Mouse (Mus musculus): ENCODE measurements at regions not wholly inside any gene's neighbourhood (a gene's known extent, or its start where the extent isn't known, plus 50 kb on each side); places are given as distances from the start of the nearest gene placed in this dataset.

DNA sequence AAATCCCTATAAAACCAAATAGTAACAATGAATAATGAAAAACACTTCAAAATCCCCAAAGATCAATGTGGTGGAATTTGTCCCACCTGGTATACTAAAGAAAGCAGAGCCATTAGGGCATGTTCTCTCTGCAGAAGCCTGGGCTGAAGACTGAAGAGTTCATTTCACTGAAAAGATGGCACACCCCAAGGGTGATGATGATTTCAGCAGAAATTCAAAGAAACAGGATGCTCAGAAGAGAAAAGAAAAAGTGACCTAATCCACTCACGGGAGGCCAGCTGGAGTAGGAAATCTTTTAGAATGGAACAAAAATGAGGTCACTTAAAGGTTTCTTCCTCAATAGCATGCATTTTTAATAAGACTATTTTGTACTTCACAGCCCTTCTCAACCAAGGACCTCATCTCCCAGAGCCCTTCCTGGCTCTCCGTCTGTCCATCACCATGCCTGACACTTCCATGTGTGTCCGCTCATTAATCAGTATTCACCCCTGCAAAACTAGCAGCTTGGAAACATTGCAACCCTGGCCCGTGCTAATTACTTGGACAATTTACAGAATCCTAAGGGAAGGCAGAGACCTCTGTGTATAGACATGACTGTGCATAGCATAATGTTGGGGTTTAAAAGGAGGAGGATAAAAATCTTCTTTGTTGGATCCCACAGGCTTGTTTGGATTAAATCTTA lies 101.9 kb upstream of the F13a1 start:
- TF ChIP-seq FLI1 (IDR thresholded peaks at IDR 0.05; ENCODE audit: low read length) (no peak), GATA1 (IDR thresholded peaks at IDR 0.05; ENCODE audit: borderline replicate concordance, low read length) (no peak)
- Histone ChIP-seq H3K4me1 (peaks cover 53% of the 10 kb centered on the region), H3K27me3 (replicated peaks) (no peaks in the 10 kb centered on the region), H3K4me3 (replicated peaks) (no peak overlapping the region), H3K9me3 (0 out of 2 replicates have a peak, but pooled peaks cover 3% of the 10 kb centered on the region), H3K36me3 (replicated peaks; ENCODE audit: low read length) (peaks cover 5% of the 10 kb centered on the region)

- TF ChIP-seq FLI1 (IDR thresholded peaks at IDR 0.05; ENCODE audit: low read length) (no peak), GATA1 (IDR thresholded peaks at IDR 0.05; ENCODE audit: borderline replicate concordance, low read length) (no peak)
- Histone ChIP-seq H3K9me3 (0 out of 2 replicates have a peak, but pooled peaks cover 3% of the 10 kb centered on the region), H3K36me3 (replicated peaks; ENCODE audit: low read length) (peaks cover 8% of the 10 kb centered on the region), H3K4me3 (replicated peaks) (no peak overlapping the region), H3K4me1 (peaks cover 44% of the 10 kb centered on the region), H3K27me3 (replicated peaks) (no peaks in the 10 kb centered on the region)
Measured at GRCm38 (mm10) chr13:37149961-37150360, 99.9 kb upstream of the F13a1 start.

GRCm38 (mm10) chr13:37149066-37149781 lies 99.2 kb upstream of the F13a1 start:
- peaks cover 44% of the 10 kb centered on the region for H3K4me1 ChIP-seq
- H3K27me3 ChIP-seq (replicated peaks) = no peaks in the 10 kb centered on the region
- H3K9me3 ChIP-seq = 0 out of 2 replicates have a peak, but pooled peaks cover 3% of the 10 kb centered on the region
- H3K36me3 ChIP-seq (replicated peaks; ENCODE audit: low read length) = peaks cover 8% of the 10 kb centered on the region
- H3K4me3 ChIP-seq (replicated peaks) = no peak overlapping the region
- TF ChIP-seq FLI1 (IDR thresholded peaks at IDR 0.05; ENCODE audit: low read length) (no peak), GATA1 (IDR thresholded peaks at IDR 0.05; ENCODE audit: borderline replicate concordance, low read length) (no peak)

DNA sequence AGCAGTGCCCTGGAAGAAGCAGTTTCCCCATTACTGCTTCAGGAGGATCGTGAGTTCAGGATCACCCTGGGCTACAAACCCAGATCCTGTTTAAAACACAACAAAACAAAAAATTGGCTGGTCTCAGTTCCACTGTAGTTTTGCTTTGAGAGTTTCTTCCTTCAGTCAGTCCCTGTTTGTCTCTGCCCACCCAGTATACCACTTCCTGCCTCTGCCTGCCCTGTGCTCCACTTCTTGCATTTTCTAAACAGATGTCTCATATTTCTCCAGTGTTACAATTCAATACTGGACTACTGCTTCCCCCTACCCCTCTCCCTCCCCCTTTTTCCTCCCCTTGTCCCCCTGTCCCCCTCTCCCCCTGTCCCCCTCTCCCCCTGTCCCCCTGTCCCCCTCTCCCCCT lies 98.6 kb upstream of the F13a1 start:
- no peak for TF ChIP-seq GATA1 (IDR thresholded peaks at IDR 0.05; ENCODE audit: borderline replicate concordance, low read length)
- TF ChIP-seq FLI1 (IDR thresholded peaks at IDR 0.05; ENCODE audit: low read length) = no peak
- H3K9me3 ChIP-seq = 0 out of 2 replicates have a peak, but pooled peaks cover 3% of the 10 kb centered on the region
- H3K4me1 ChIP-seq = peaks cover 44% of the 10 kb centered on the region
- peaks cover 8% of the 10 kb centered on the region for H3K36me3 ChIP-seq (replicated peaks; ENCODE audit: low read length)
- H3K27me3 ChIP-seq (replicated peaks) = no peaks in the 10 kb centered on the region
- peak overlapping the region; percentile 59 for H3K4me3 ChIP-seq (replicated peaks)

DNA sequence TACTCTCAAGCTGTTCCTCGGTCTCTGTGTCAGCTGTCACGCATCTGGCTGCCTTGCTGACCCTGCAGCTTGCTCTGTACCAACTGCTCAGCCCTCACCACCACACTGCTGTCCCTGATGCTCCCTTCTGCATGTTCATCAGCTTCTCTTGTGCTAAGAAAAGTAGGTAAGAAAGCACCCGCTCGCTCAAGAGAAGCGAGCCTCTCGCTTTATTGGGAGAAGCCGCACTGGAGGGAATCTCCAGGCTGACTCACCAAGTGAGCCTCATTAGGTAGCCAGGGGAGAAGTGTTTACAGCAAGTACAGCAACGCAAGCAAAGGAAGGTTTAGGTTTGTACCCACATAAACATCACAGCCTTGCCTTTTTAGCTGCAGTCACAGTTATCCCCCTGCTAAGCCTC lies 97.7 kb upstream of the F13a1 start:
- Histone ChIP-seq H3K4me3 (replicated peaks) (peak overlapping the region; percentile 62), H3K9me3 (0 out of 2 replicates have a peak, but pooled peaks cover 3% of the 10 kb centered on the region), H3K27me3 (replicated peaks) (no peaks in the 10 kb centered on the region), H3K36me3 (replicated peaks; ENCODE audit: low read length) (peaks cover 8% of the 10 kb centered on the region), H3K4me1 (peaks cover 44% of the 10 kb centered on the region)
- TF ChIP-seq FLI1 (IDR thresholded peaks at IDR 0.05; ENCODE audit: low read length) (no peak), GATA1 (IDR thresholded peaks at IDR 0.05; ENCODE audit: borderline replicate concordance, low read length) (no peak)

DNA sequence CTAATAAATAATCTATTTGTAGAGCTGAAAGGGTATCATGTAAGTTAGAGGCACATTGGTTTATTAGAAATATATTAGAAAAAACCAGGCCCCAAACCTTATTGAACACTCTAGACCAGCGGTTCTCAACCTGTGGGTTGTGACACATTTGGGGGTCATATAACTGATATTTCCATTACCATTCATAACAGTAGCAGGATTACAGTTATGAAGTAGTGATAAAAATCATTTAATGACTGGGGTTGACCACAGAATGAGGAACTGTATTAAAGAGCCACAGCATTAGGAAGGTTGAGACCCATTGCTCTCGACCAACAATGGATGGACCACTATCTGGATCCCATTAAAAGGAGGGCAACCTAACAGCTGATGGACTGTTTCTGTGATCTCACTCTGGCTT lies 92.8 kb upstream of the F13a1 start:
- no peaks in the 10 kb centered on the region for H3K27me3 ChIP-seq (replicated peaks)
- H3K9me3 ChIP-seq = 0 out of 2 replicates have a peak, but pooled peaks cover 3% of the 10 kb centered on the region
- H3K4me1 ChIP-seq = peaks cover 7% of the 10 kb centered on the region
- TF ChIP-seq GATA1 (IDR thresholded peaks at IDR 0.05; ENCODE audit: borderline replicate concordance, low read length) (no peak), FLI1 (IDR thresholded peaks at IDR 0.05; ENCODE audit: low read length) (no peak)
- peaks cover 7% of the 10 kb centered on the region for H3K36me3 ChIP-seq (replicated peaks; ENCODE audit: low read length)
- H3K4me3 ChIP-seq (replicated peaks) = no peak overlapping the region

GRCm38 (mm10) chr13:37135115-37135514 lies 85.1 kb upstream of the F13a1 start:
- H3K4me3 ChIP-seq (replicated peaks) = no peak overlapping the region
- peaks cover 26% of the 10 kb centered on the region for H3K4me1 ChIP-seq
- no peaks in the 10 kb centered on the region for H3K9me3 ChIP-seq
- H3K27me3 ChIP-seq (replicated peaks) = no peaks in the 10 kb centered on the region
- no peaks in the 10 kb centered on the region for H3K36me3 ChIP-seq (replicated peaks; ENCODE audit: low read length)
- TF ChIP-seq GATA1 (IDR thresholded peaks at IDR 0.05; ENCODE audit: borderline replicate concordance, low read length) (no peak), FLI1 (IDR thresholded peaks at IDR 0.05; ENCODE audit: low read length) (no peak)

DNA sequence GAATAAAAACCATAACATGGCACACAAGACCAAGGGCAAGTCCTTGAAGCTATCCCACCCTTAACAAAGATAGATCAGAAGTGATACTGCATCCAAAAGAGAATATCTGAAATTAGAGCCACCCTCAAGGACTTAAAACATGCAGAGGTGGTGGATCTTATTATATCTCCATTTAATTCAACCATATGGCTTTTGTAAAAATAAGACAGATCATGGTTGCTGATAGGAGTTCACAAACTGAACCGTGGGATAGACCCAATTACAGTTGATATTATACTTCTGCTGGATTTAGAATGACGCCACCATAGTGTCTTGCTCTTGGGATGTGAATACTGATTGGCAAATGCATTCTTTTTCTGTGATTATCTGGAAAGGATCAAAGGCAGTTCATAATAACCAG lies 84.5 kb upstream of the F13a1 start:
- no peak for TF ChIP-seq GATA1 (IDR thresholded peaks at IDR 0.05; ENCODE audit: borderline replicate concordance, low read length)
- H3K4me1 ChIP-seq = peaks cover 25% of the 10 kb centered on the region
- H3K4me3 ChIP-seq (replicated peaks) = no peak overlapping the region
- no peaks in the 10 kb centered on the region for H3K9me3 ChIP-seq
- no peaks in the 10 kb centered on the region for H3K36me3 ChIP-seq (replicated peaks; ENCODE audit: low read length)
- no peaks in the 10 kb centered on the region for H3K27me3 ChIP-seq (replicated peaks)

- Histone ChIP-seq H3K4me3 (replicated peaks) (peak overlapping the region; percentile 75), H3K36me3 (replicated peaks; ENCODE audit: low read length) (no peaks in the 10 kb centered on the region), H3K9me3 (no peaks in the 10 kb centered on the region), H3K4me1 (peaks cover 30% of the 10 kb centered on the region), H3K27me3 (replicated peaks) (no peaks in the 10 kb centered on the region)
- no peak for TF ChIP-seq GATA1 (IDR thresholded peaks at IDR 0.05; ENCODE audit: borderline replicate concordance, low read length)
- TF ChIP-seq FLI1 (IDR thresholded peaks at IDR 0.05; ENCODE audit: low read length) = no peak
Measured at GRCm38 (mm10) chr13:37130637-37131036, 80.6 kb upstream of the F13a1 start.

GRCm38 (mm10) chr13:37121602-37122001 lies 71.6 kb upstream of the F13a1 start:
- no peak for TF ChIP-seq GATA1 (IDR thresholded peaks at IDR 0.05; ENCODE audit: borderline replicate concordance, low read length)
- TF ChIP-seq FLI1 (IDR thresholded peaks at IDR 0.05; ENCODE audit: low read length) = no peak
- H3K4me1 ChIP-seq = peaks cover 41% of the 10 kb centered on the region
- no peaks in the 10 kb centered on the region for H3K27me3 ChIP-seq (replicated peaks)
- peaks cover 2% of the 10 kb centered on the region for H3K36me3 ChIP-seq (replicated peaks; ENCODE audit: low read length)
- peak overlapping the region; percentile 38 for H3K4me3 ChIP-seq (replicated peaks)
- H3K9me3 ChIP-seq = no peaks in the 10 kb centered on the region

All from megakaryocyte, embryonic 14.5 days (primary cell).